Mouse (Mus musculus) heart, postnatal 25 days (tissue): ENCODE measurements around the gene Ptpn22. TPM values are rescaled to one million over a fixed set of nuclear protein-coding genes. Genes with fewer than 3 reads are reported as not detected.

Source experiments
- DNase-seq: peaks from one replicate; pipeline ENCODE4 v3.0.0; 2022; ENCODE audit warnings: low spot score
- intact Hi-C: fragments of 180-260 bp; cut with DNase I; formaldehyde crosslinking; loops from one replicate; pipeline ENCODE4 v1.15.1; 2025
- total RNA-seq, 2 experiments: library from RNA; stranded (reverse); gene quantifications; 2 replicates each; pipeline ENCODE4 v1.2.3; 2021

The Ptpn22 gene
- total RNA-seq, 2 experiments from 2014 or later: 0.61 to 1.1 TPM

- intact Hi-C loops: loop anchor here (5.0 kb wide), 1 partner anchor 33 kb away; no protein-coding TSS in a partner anchor
- no peak for DNase-seq
These were observed 5.8 kb upstream of the Ptpn22 start for GRCm38 (mm10) chr3:103853804-103854203.

DNA sequence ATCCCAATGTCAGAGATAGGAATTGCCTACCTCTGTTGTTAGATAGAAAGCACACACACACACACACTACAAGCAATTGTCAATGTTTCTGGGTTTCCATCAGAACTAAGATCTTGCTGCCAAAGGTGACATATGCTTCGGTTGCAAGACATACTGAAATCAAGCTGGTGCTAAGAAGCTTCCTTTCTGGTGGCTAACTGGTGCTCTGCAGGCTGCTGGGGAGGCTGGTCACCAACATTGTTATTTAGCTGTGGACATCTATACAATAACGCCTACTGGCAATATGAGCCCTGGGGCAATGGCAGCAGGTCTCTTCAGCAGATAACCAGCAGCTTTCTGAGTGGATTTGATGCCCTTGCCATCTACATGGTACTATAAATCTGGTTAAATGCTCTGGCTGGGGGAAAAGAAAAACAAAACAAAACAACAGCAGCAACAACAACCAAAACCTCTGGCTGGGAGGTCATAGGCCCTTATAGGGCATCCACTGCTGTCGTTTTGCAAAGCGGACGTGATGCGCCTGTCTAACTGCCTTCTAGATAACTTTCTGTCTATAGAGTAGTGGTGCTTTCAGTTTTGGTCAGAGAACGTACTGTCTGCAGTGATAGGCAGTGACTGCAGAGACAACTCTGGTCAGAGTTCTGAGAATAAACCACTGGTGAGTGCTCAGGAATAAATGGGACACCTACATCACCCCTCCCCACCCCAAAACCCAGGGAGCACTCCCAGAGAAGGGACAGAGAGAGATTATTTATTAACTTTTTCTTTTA lies 2.4 kb upstream of the Ptpn22 start:
- no peak for DNase-seq
- intact Hi-C loops: no loop called here

DNA sequence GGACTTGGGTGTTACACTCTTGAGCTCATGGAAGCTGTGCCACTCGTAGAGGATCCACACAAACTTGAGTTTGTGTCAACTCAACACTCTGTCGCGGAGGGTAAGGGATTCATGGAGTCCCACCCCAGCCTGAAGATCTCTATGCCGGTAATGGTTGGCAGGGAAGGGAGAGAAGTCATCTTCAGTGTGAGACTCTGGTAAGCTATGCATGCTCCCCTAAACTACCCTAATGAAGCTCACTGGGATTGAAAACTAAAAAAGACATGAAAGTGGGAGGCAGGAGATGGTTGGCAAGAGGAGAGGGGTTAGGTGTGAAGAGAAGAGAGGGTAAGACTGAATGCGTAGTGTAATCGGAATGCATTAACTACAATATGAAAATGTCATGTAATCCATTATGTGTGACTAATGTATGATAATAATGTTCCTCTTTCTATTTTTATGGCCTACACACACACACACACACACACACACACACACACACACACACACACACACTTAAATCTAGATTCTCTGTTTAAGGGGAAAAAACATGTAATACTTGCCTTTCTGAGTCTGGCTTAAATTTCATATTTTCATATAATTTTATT lies 1.5 kb upstream of the Ptpn22 start:
- no peak for DNase-seq
- intact Hi-C loops: no loop called here

DNA sequence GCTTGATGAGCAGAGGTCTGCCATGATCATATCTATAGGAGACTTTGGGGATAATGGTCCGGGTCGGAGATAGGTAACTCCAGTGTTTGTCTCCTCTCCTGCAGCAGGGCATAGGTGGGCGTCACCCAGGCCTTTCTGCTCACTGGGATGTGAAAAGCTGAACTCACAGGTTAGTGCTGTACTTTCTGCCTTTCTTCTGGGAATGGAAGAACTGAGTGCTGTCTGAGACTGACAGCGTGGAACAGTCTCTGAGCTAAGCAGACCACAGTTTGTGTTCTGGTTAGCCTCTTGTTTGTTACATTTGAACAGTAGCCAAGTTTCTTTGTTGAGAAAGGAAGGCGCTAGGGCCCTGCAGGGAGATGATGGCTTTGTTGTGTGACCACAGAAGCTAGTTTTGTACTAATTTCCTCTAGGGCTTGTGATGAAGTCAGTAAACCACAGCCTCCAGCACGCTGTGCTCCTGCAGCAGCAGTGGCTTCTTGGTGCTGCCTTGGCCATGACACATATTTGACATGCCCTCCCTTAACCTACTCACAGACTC lies 326 bp downstream of the Ptpn22 start:
- no peak for DNase-seq
- intact Hi-C loops: no loop called here

DNA sequence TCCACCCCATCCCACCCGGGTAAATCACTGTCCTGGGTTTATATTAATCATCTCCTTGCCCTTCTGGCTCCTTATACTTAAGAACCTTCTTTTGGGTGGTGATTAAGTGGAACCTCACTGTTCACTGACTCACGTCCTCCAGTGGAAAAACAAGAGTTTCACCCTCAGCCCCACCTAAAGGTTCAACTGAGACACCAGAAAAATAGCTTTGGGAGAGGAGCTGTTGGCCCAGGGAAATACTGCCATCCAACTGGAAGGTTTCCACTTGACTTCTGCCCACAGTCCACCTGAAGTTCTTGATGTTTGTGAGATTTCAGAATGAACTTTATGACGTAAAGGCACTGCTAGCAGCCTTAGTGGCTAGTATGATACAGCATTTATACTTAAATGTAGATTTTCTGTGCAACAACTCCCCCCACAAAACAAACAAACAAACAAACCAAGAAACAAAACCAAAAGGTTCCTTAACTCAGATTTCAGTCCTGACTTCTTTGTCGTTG lies 3.2 kb downstream of the Ptpn22 start:
- DNase-seq: no peak
- intact Hi-C loops: no loop called here

- intact Hi-C loops: no loop called here
- no peak for DNase-seq
These were observed 4.6 kb downstream of the Ptpn22 start for GRCm38 (mm10) chr3:103864200-103864599.

DNA sequence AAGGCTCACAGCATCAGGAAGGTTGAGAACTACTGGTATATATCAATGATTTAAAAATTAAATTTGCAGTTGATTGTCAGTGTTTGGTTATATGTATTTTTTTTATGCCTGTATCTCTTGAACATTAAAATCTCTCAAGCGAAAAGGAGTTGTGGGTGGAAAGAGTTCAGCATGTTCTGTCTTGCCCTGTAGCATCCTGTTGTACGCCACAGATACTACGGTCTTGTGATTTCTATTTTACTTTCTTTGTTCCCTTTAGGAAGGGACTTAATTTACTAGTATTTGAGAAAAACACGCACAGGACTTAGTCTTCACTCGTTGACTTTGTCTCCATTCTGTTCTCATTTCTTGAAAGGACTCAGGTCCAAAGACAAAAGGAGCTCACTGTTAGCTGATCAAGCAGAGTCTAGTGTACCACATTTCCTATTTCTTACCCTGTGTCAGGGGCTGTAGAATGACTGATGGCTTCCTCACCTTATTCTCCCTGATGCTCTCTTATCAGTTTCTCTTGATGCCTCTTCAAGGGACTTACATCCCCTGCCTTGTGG lies 7.9 kb downstream of the Ptpn22 start:
- no peak for DNase-seq
- intact Hi-C loops: no loop called here

- intact Hi-C loops: no loop called here
- DNase-seq: no peak
These were observed 8.4 kb downstream of the Ptpn22 start for GRCm38 (mm10) chr3:103868008-103868407.

DNA sequence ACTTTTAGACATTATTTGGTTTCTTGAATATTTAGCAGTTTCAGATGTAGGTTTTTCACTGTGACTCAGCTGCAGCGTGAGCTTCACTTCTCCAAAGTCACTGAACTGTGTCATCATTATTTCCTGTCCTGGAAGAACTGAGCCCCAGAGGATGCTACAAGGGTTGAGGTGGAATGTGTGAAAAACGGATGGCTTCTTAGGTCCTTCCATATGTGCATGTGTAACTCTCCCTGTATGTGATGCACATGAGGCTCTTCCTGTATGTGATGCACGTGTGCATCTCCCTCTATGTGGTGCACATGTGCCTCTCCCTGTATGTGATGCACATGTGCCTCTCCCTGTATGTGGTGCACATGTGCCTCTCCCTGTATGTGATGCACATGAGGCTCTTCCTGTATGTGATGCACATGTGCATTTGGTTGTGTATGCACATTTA lies 13.1 kb downstream of the Ptpn22 start:
- DNase-seq: no peak
- intact Hi-C loops: no loop called here

- DNase-seq: no peak
- intact Hi-C loops: no loop called here
These were observed 14.7 kb downstream of the Ptpn22 start for GRCm38 (mm10) chr3:103874329-103874728.

- DNase-seq: no peak
- intact Hi-C loops: loop anchor here (2.0 to 5.0 kb wide), 4 partner anchors 34 to 493 kb away; no protein-coding TSS in a partner anchor
These were observed 26.4 kb downstream of the Ptpn22 start for GRCm38 (mm10) chr3:103885946-103886345.

- intact Hi-C loops: loop anchor here (2.0 to 5.0 kb wide), 4 partner anchors 35 to 495 kb away; no protein-coding TSS in a partner anchor
- no peak for DNase-seq
These were observed 28.0 kb downstream of the Ptpn22 start for GRCm38 (mm10) chr3:103887581-103887980.

DNA sequence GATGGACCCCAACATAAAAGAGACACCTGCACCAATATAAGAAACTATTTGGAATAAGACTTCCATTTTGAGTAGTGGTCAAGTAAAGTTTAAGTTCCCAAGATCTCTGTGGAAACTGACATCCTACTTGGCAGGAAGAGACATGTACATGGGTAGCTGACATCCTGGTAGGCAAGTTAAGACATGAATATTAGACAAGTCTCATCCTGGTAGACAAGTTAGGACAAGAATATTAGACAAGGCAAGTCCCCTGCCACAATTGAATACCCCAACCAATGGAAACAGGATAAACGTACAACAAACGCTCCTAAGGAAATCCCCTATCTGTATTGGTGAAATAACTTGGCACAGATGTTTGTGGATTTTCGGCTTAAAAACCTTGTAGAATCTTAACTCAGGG lies 33.8 kb downstream of the Ptpn22 start:
- intact Hi-C loops: no loop called here
- DNase-seq: no peak

GRCm38 (mm10) chr3:103904705-103905104 lies 45.1 kb downstream of the Ptpn22 start:
- DNase-seq: no peak
- intact Hi-C loops: no loop called here

DNA sequence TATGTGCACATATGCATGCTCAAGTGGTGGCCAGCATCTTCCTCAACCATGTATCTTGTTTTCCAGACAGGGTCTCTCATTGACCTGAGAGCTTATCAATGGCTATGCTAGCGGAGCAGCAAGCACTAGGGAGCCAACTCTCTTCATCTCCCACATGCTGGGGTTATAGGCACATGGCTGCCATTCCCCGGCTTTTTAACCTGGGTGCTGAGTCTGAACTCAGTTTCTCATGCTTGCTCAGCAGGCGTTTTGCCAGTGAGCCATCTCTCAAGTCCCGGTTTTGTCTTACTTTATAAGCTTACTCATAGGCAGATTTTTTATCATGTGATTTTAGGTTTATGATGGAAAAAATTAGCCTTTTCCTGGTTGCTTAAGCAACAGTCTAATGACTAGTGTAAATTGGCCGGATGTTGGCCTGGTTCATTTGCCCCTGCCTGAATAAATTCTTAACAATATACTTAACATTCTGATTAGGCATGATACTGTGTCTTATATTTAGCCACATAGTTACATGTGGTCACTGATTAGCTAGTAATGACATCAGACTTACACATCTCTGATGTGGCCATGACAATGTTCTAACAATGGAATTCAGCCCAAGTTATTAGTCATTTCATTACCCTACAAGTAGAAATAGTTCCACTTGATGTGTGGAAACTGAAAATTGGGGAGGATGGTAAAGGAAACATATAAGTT lies 47.9 kb downstream of the Ptpn22 start:
- intact Hi-C loops: no loop called here
- DNase-seq: no peak

GRCm38 (mm10) chr3:103908781-103909180 lies 49.2 kb downstream of the Ptpn22 start:
- intact Hi-C loops: no loop called here
- DNase-seq: no peak

DNA sequence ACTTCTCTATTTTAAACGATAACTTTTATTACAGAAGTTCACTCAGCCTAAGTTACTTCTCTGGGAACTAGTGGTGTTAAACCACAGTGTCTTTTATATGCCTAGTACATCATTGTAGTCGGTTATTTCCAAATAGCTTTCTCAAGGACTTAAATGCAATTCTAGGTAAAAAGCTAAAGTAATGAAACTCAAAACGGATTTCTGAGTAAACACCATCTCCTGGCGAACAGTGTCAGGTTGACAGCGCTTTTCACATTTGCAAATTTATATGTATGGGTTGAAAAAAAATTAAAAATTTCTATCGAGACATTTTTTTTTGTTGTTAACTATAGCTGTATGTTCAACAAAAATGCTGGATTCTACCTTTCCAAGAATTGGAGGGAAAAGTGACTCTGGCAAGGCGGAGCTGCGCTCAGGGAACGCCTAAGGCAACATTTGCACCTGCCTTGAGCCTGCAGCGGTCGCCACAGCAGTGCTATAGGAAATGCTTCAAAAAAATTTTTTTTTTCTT lies 53.9 kb downstream of the Ptpn22 start:
- DNase-seq: no peak
- intact Hi-C loops: no loop called here

DNA sequence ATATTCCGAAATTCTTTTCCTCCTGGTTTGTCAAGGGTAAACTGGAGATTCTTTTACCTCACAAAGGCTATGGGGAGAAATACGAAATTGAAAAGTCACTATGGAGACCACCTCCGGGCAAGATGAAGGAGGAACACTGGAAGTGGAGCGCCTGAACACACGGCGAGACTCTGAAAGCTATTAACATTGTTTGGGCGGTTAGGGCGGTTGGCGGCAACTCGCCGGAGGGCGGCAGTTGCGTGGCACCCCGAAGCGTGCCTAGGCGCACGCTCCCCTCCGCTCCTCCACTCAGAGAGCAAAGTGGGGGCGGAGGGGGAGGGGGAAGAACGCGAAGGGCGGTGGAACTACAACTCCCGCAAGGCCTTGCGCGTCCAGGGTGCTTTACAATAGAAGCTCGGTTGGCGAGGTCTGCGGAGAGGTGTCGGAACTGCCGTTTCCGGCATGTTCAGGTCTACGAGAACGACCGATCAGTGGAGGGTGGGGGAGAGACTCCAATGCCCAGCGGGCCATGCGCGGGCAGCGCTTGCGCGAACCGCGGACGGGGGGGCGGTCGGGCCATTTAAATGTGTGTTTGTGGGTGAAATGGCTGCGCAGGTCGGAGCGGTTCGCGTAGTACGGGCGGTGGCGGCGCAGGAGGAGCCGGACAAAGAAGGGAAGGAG lies 54.5 kb downstream of the Ptpn22 start, which contains the start of gene Rsbn1:
Rsbn1 (plus strand) TSS at position 111 of the 660 bp plus-strand sequence.
- intact Hi-C loops: loop anchor here (2.0 kb wide), 1 partner anchor 55 kb away; the partner anchor contains the start of gene Phtf1
- peak; percentile 95 for DNase-seq
